Mouse (Mus musculus) intestine, embryonic 14.5 days (tissue): ENCODE measurements around the gene Usp12. TPM values are rescaled to one million over a fixed set of nuclear protein-coding genes. Genes with fewer than 3 reads are reported as not detected.

Experiments
- ATAC-seq: fragments of 200-750 bp; cut with Nextera tagmentation; replicated peaks from 2 replicates; pipeline ENCODE4 v1.8.0; 2017; ENCODE audit warnings: low read depth, moderate number of reproducible peaks, moderate TSS enrichment, moderate library complexity; ENCODE audit not compliant: low FRiP score, low TSS enrichment
- DNase-seq: peaks from one replicate; pipeline ENCODE4 v3.0.0-alpha.2; 2018; ENCODE audit warnings: low spot score
- H3K27ac ChIP-seq: fragments of 300-500 bp; sonication (generic); 2 replicates; pipeline ENCODE4 v1.5.1; 2014; ENCODE audit warnings: low read depth, mild to moderate bottlenecking, control low read depth
- H3K27me3 ChIP-seq: fragments of 300-500 bp; sonication (generic); replicated peaks from 2 replicates; pipeline ENCODE4 v1.6.1; 2014; ENCODE audit warnings: low read length, control low read depth; ENCODE audit not compliant: control insufficient read depth, insufficient read depth
- H3K36me3 ChIP-seq: fragments of 300-500 bp; sonication (generic); 2 replicates; pipeline ENCODE4 v1.6.1; 2014; ENCODE audit warnings: low read length, control low read depth; ENCODE audit not compliant: control insufficient read depth, insufficient read depth
- H3K4me1 ChIP-seq: fragments of 300-500 bp; sonication (generic); replicated peaks from 2 replicates; pipeline ENCODE4 v1.6.1; 2014; ENCODE audit warnings: low read length, control low read depth, mixed read lengths; ENCODE audit not compliant: control insufficient read depth, insufficient read depth
- H3K4me2 ChIP-seq: fragments of 300-500 bp; sonication (generic); 2 replicates; pipeline ENCODE4 v1.6.1; 2014; ENCODE audit warnings: low read length
- H3K4me3 ChIP-seq: fragments of 300-500 bp; sonication (generic); 2 replicates; pipeline ENCODE4 v1.5.1; 2014; ENCODE audit warnings: low read depth, low read length, control low read depth, mixed read lengths
- H3K9ac ChIP-seq: fragments of 300-500 bp; sonication (generic); 2 replicates; pipeline ENCODE4 v1.6.1; 2014; ENCODE audit warnings: mild to moderate bottlenecking, low read length
- H3K9me3 ChIP-seq: fragments of 300-500 bp; sonication (generic); 2 replicates; pipeline ENCODE4 v1.6.1; 2016; ENCODE audit warnings: low read length, control low read depth; ENCODE audit not compliant: control insufficient read depth
- WGBS: fragments of 180-500 bp; shearing (Covaris S2); extraction: QIAGEN DNeasy Blood & Tissue Kit; methylation state at CpG from one replicate; pipeline ENCODE4 v1.1.7; 2014; 5-methylcytosine and 5-hydroxymethylcytosine counted together
- polyA plus RNA-seq: library from polyadenylated mRNA; unstranded; fragments of >200 nt; fragmentation: Nextera tagmentation; extraction: Ambion mirVana; gene quantifications from 2 replicates; pipeline ENCODE4 v1.2.1, GENCODE M21; 2014

The Usp12 gene
- polyA plus RNA-seq, 1 experiment from 2014 or later = 19.2 TPM

GRCm38 (mm10) chr5:146834959-146835358 is 40.2 kb upstream of the Usp12 start:
- H3K4me2 ChIP-seq = peak overlapping the region; percentile 98; the same call in 1 of the 2 replicates
- ATAC-seq = no peak
- H3K9me3 ChIP-seq = no peaks in the 10 kb centered on the region
- H3K4me1 ChIP-seq = peaks cover 10% of the 10 kb centered on the region
- no peak for DNase-seq
- H3K9ac ChIP-seq = no peak overlapping the region
- H3K27me3 ChIP-seq = no peaks in the 10 kb centered on the region
- no peak overlapping the region for H3K4me3 ChIP-seq
- WGBS = 80% methylated on average over 8 of the region's 8 CpGs
- 0 out of 2 replicates have a peak overlapping the region, but pooled peaks have one; percentile 0 for H3K27ac ChIP-seq
- peaks cover 50% of the 10 kb centered on the region for H3K36me3 ChIP-seq

GRCm38 (mm10) chr5:146833673-146834201 is 38.9 kb upstream of the Usp12 start:
- H3K4me1 ChIP-seq = peaks cover 10% of the 10 kb centered on the region
- peaks cover 49% of the 10 kb centered on the region for H3K36me3 ChIP-seq
- peak overlapping the region; percentile 98 for H3K9ac ChIP-seq
- ATAC-seq (no peak), DNase-seq (no peak)
- 16% methylated on average over 8 of the region's 8 CpGs for WGBS
- peak overlapping the region; percentile 99 for H3K4me3 ChIP-seq
- no peaks in the 10 kb centered on the region for H3K9me3 ChIP-seq
- H3K27me3 ChIP-seq = no peaks in the 10 kb centered on the region
- peak overlapping the region; percentile 89 for H3K27ac ChIP-seq
- H3K4me2 ChIP-seq = peak overlapping the region; percentile 98

DNA sequence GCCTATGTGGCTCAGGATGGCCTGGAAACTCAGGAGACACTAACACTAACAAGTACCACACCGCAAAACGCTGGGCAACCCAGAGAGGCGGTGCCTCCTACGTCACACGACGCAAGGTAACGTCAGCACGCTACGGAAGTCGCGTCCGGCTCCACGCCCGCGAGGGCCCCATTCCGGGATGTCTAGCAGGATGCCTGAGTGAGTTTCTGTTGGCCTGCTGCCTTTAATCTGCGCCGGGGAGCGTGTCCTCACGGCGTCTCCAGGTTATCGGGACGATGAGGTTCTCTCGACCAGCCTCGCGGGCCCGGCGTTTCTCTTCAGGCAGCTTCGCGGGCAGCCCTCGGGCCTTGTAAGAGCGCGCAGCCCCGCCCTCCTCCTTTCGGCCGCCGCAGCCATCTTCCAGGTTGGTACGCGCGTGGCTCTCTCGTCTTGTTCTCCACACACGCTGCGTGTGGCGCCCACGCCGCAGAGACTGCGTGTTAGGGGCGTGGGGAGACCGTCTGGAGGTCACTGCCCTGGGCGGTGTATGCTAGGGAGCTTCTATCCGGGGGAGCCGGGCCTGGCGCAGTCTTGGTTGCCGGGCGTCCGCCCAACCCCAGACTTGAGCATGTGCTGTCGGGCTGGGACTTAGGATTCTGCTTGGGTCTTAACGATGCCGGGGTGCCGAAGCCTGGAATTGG is 38.1 kb upstream of the Usp12 start, which contains the start of gene Rpl21:
Gene Rpl21 (plus strand): TSS at position 122 of the 680 bp plus-strand sequence.
- DNase-seq (peak; percentile 100), ATAC-seq (peak; percentile 99)
- peak within 1 kb of the TSS; percentile 99 for H3K4me3 ChIP-seq
- peak within 1 kb of the TSS; percentile 98 for H3K4me2 ChIP-seq
- H3K36me3 ChIP-seq = peaks cover 40% of the 10 kb centered on the region
- H3K27ac ChIP-seq = peak within 1 kb of the TSS; percentile 89
- H3K9me3 ChIP-seq = no peaks in the 10 kb centered on the region
- H3K27me3 ChIP-seq = no peaks in the 10 kb centered on the region
- WGBS = under 1% methylated on average over 60 of the region's 60 CpGs
- H3K4me1 ChIP-seq = peaks cover 10% of the 10 kb centered on the region
- peak within 1 kb of the TSS; percentile 98 for H3K9ac ChIP-seq

DNA sequence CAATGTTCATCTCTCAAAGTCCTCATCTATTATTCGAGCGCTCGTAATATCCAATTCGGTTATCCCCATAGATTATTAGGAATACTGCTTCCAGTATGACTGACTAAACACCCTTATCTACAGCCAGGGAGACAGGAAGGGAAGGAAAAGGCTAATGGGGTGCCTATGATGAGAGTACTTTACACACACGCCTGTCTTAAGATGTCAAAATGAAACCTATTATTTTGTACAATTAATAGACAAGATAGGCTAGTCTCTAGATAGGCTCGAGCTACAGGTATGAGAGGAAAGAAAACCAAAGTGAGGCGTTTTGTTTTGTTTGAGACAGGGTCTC is 37.6 kb upstream of the Usp12 start:
- H3K4me3 ChIP-seq = peak overlapping the region; percentile 99
- no peaks in the 10 kb centered on the region for H3K27me3 ChIP-seq
- H3K36me3 ChIP-seq = peaks cover 35% of the 10 kb centered on the region
- WGBS = 51% methylated on average over 7 of the region's 7 CpGs
- H3K4me1 ChIP-seq = peaks cover 10% of the 10 kb centered on the region
- H3K9me3 ChIP-seq = no peaks in the 10 kb centered on the region
- peak overlapping the region; percentile 98 for H3K4me2 ChIP-seq
- no peak for DNase-seq
- peak overlapping the region; percentile 98 for H3K9ac ChIP-seq
- peak overlapping the region; percentile 89 for H3K27ac ChIP-seq
- ATAC-seq = no peak

DNA sequence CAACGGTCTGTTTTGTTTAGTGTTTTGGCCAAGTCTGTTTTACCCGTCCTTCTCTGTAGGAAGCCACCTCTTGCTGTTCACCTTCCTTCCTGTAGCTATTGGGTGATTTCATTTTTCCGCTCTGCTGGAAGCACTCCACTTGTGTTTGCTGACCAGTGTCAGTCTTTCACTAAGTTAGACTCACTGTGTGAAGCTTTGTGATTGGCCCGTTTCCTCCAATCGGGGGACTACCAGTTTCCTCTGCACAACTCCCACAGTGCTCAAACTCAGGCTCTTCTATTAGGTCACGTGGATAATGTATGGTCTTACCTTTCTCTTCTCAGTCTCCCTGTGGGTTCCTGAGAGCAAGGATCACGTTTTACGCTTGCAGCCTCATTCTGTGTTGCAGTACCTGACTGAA is 34.7 kb upstream of the Usp12 start:
- DNase-seq (no peak), ATAC-seq (no peak)
- Histone ChIP-seq H3K36me3 (peaks cover 7% of the 10 kb centered on the region), H3K27ac (no peak overlapping the region), H3K4me1 (peaks cover 9% of the 10 kb centered on the region), H3K4me2 (no peak overlapping the region), H3K9ac (no peak overlapping the region), H3K27me3 (no peaks in the 10 kb centered on the region), H3K4me3 (no peak overlapping the region), H3K9me3 (no peaks in the 10 kb centered on the region)
- WGBS = 53% methylated on average over 8 of the region's 8 CpGs

DNA sequence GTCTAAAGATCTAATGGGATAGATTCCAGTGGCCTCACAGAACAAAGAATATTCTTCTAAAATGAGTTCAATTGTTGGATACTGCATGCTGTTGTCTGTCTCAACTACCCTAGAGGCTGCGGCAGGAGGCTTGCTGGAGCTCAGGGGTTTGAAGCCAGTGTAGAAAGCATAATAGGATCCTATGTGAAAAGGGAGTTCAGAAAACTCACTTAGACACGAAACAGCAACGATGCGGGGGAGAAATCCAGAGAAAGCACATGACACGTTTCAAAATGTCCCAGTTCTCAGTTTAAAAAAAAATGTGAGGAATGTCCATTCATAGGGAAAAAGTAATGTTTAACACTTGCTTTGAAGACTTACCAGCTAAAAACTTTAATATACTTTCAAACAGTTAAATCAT is 28.2 kb upstream of the Usp12 start:
- no peak overlapping the region for H3K4me2 ChIP-seq
- no peaks in the 10 kb centered on the region for H3K27me3 ChIP-seq
- no peak for ATAC-seq
- DNase-seq = no peak
- H3K9ac ChIP-seq = no peak overlapping the region
- 0 out of 2 replicates have a peak, but pooled peaks cover 2% of the 10 kb centered on the region for H3K4me1 ChIP-seq
- H3K36me3 ChIP-seq = no peaks in the 10 kb centered on the region
- no peak overlapping the region for H3K27ac ChIP-seq
- no peak overlapping the region for H3K4me3 ChIP-seq
- no peaks in the 10 kb centered on the region for H3K9me3 ChIP-seq
- WGBS = 81% methylated on average over 5 of the region's 5 CpGs

DNA sequence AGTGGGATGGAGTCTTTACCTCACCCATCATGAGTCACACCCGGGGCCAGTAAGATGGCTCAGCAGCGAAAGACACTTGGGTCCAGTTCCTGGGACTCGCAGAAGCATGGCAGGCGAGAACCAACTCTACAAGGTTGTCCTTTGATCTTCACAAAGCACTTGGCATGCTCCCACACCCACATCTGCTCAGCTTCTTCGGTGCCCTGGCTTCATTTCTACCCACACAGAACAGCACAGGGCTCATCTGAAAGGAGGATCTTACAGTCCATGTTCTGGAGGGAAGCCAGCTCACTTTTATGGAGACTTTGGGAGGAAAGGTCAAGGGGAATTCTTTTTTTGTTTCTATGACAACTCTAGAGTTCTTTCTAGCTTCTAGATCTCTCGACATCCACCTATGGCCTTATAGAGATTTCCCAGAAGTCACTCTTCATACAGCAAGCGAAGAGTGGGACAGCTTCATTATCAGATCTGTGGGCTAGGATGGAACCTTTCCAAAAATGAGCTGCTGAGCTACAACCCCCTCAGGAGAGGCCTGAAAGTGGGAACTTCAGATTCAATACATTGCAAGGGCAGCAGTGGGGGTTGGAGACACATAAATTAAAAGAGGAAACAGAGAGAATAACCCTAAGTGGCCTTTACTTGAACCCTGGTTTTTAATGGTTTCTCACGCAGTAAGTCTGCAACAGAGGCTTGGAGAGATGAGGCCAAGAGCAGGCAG is 24.3 kb upstream of the Usp12 start:
- no peak for ATAC-seq
- Histone ChIP-seq H3K27ac (no peak overlapping the region), H3K9ac (no peak overlapping the region), H3K4me3 (no peak overlapping the region), H3K4me2 (no peak overlapping the region), H3K36me3 (no peaks in the 10 kb centered on the region), H3K4me1 (no peaks in the 10 kb centered on the region), H3K9me3 (no peaks in the 10 kb centered on the region), H3K27me3 (no peaks in the 10 kb centered on the region)
- no peak for DNase-seq
- WGBS = 72% methylated on average over 8 of the region's 8 CpGs

- Histone ChIP-seq H3K9me3 (no peaks in the 10 kb centered on the region; the same call in 1 of the 2 replicates), H3K4me1 (no peaks in the 10 kb centered on the region), H3K4me3 (no peak overlapping the region), H3K27ac (no peak overlapping the region), H3K4me2 (no peak overlapping the region), H3K36me3 (no peaks in the 10 kb centered on the region), H3K27me3 (no peaks in the 10 kb centered on the region), H3K9ac (no peak overlapping the region)
- 83% methylated on average over 8 of the region's 8 CpGs for WGBS
- no peak for DNase-seq
- ATAC-seq = no peak
Observed at GRCm38 (mm10) chr5:146817583-146817982, 22.8 kb upstream of the Usp12 start.
